Mouse (Mus musculus) midbrain, embryonic 12.5 days (tissue): ENCODE results near the gene Abl1. TPM values are rescaled to one million over a fixed set of nuclear protein-coding genes. Genes with fewer than 3 reads are reported as not detected.

Experiments used
- ATAC-seq: fragments of 200-750 bp; cut with Nextera tagmentation; 2 replicates; pipeline ENCODE4 v1.8.0; 2017; ENCODE audit warnings: low read depth, moderate TSS enrichment, moderate library complexity; ENCODE audit not compliant: low FRiP score
- H3K27ac ChIP-seq: fragments of 300-500 bp; sonication (generic); replicated peaks from 2 replicates; pipeline ENCODE4 v1.5.1; 2016; ENCODE audit warnings: mild to moderate bottlenecking
- H3K27me3 ChIP-seq: fragments of 300-500 bp; sonication (generic); 2 replicates; pipeline ENCODE4 v1.6.1; 2016; ENCODE audit warnings: mild to moderate bottlenecking
- H3K36me3 ChIP-seq: fragments of 300-500 bp; sonication (generic); 2 replicates; pipeline ENCODE4 v1.6.1; 2016
- H3K4me1 ChIP-seq: fragments of 300-500 bp; sonication (generic); 2 replicates; pipeline ENCODE4 v1.6.1; 2016
- H3K4me2 ChIP-seq: fragments of 300-500 bp; sonication (generic); replicated peaks from 2 replicates; pipeline ENCODE4 v1.6.1; 2016; ENCODE audit warnings: mild to moderate bottlenecking, moderate library complexity
- H3K4me3 ChIP-seq: fragments of 300-500 bp; sonication (generic); 2 replicates; pipeline ENCODE4 v1.5.1; 2016; ENCODE audit warnings: mild to moderate bottlenecking
- H3K9ac ChIP-seq: fragments of 300-500 bp; sonication (generic); replicated peaks from 2 replicates; pipeline ENCODE4 v1.6.1; 2016; ENCODE audit warnings: mild to moderate bottlenecking, moderate library complexity
- H3K9me3 ChIP-seq: fragments of 300-500 bp; sonication (generic); 2 replicates; pipeline ENCODE4 v1.6.1; 2016; ENCODE audit warnings: mild to moderate bottlenecking
- WGBS: fragments of 180-500 bp; shearing (Covaris S2); methylation state at CpG from one replicate; pipeline ENCODE4 v1.1.7; 2016; 5-methylcytosine and 5-hydroxymethylcytosine counted together
- polyA plus RNA-seq: library from polyadenylated mRNA; unstranded; fragments of >200 nt; fragmentation: Nextera tagmentation; extraction: Ambion mirVana; gene quantifications from 2 replicates; pipeline ENCODE4 v1.2.1, GENCODE M21; 2016

The Abl1 gene
- polyA plus RNA-seq, 1 experiment from 2014 or later: 47.3 TPM

GRCm38 (mm10) chr2:31727576-31728277 lies 39.6 kb downstream of the Abl1 start:
- H3K27ac ChIP-seq: no peak overlapping the region
- no peak overlapping the region for H3K4me3 ChIP-seq
- no peak for ATAC-seq
- no peak overlapping the region for H3K4me2 ChIP-seq
- H3K9ac ChIP-seq: no peak overlapping the region
- H3K27me3 ChIP-seq: no peaks in the 10 kb centered on the region
- no peaks in the 10 kb centered on the region for H3K9me3 ChIP-seq
- H3K36me3 ChIP-seq: no peaks in the 10 kb centered on the region
- WGBS: 88% methylated on average over 9 of the region's 9 CpGs
- 0 out of 2 replicates have a peak, but pooled peaks cover 2% of the 10 kb centered on the region for H3K4me1 ChIP-seq

- Histone ChIP-seq H3K9me3 (no peaks in the 10 kb centered on the region), H3K4me1 (no peaks in the 10 kb centered on the region), H3K27ac (no peak overlapping the region), H3K4me2 (no peak overlapping the region), H3K4me3 (no peak overlapping the region), H3K36me3 (no peaks in the 10 kb centered on the region), H3K9ac (no peak overlapping the region), H3K27me3 (no peaks in the 10 kb centered on the region)
- 89% methylated on average over 5 of the region's 5 CpGs for WGBS
- ATAC-seq: no peak
These were observed 42.5 kb downstream of the Abl1 start for GRCm38 (mm10) chr2:31730640-31731039.

DNA sequence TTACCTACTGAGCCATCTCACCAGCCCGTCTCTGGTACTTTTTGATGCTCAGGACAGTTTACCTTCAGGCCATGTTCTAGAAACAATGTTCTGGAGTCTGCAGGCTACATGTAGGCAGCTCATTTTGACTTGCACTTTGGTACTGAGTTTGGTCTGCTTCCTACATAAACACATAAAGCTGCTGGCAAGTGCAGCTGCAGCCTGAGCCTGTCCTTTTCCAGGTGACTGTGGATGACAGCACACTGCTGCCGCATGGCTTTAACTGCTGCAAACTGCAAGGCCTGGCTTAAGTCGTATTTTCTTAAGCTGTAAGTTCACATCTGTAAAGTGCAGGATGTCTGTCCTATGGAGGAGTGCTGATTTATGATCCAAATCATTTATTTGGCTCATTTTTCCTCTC lies 44.3 kb downstream of the Abl1 start:
- Histone ChIP-seq H3K27ac (no peak overlapping the region), H3K9ac (no peak overlapping the region), H3K36me3 (no peaks in the 10 kb centered on the region), H3K4me2 (no peak overlapping the region), H3K27me3 (no peaks in the 10 kb centered on the region), H3K9me3 (no peaks in the 10 kb centered on the region), H3K4me1 (no peaks in the 10 kb centered on the region), H3K4me3 (no peak overlapping the region)
- WGBS: 84% methylated on average over 3 of the region's 3 CpGs
- ATAC-seq: no peak

- ATAC-seq: no peak
- 80% methylated on average over 5 of the region's 5 CpGs for WGBS
- no peak overlapping the region for H3K9ac ChIP-seq
These were observed 45.4 kb downstream of the Abl1 start for GRCm38 (mm10) chr2:31733558-31733957.

GRCm38 (mm10) chr2:31739041-31739440 lies 50.9 kb downstream of the Abl1 start:
- no peak for ATAC-seq
- H3K36me3 ChIP-seq: no peaks in the 10 kb centered on the region; the same call in 1 of the 2 replicates
- H3K9ac ChIP-seq: no peak overlapping the region
- H3K4me2 ChIP-seq: no peak overlapping the region
- H3K27me3 ChIP-seq: no peaks in the 10 kb centered on the region
- no peaks in the 10 kb centered on the region for H3K4me1 ChIP-seq
- H3K27ac ChIP-seq: no peak overlapping the region
- H3K4me3 ChIP-seq: no peak overlapping the region
- WGBS: 83% methylated on average over 3 of the region's 3 CpGs
- no peaks in the 10 kb centered on the region for H3K9me3 ChIP-seq

More at GRCm38 (mm10) chr2:31733558-31733957, 45.4 kb downstream of the Abl1 start:
- Histone ChIP-seq H3K36me3 (no peaks in the 10 kb centered on the region; the same call in 1 of the 2 replicates), H3K27me3 (no peaks in the 10 kb centered on the region), H3K9me3 (no peaks in the 10 kb centered on the region), H3K4me3 (no peak overlapping the region), H3K4me1 (no peaks in the 10 kb centered on the region), H3K27ac (no peak overlapping the region), H3K4me2 (no peak overlapping the region)

- Histone ChIP-seq H3K4me2 (no peak overlapping the region), H3K36me3 (no peaks in the 10 kb centered on the region; the same call in 1 of the 2 replicates), H3K4me3 (no peak overlapping the region), H3K4me1 (peaks cover 6% of the 10 kb centered on the region; the same call in 1 of the 2 replicates), H3K9ac (no peak overlapping the region), H3K27ac (0 out of 2 replicates have a peak overlapping the region, but pooled peaks have one; percentile 10), H3K9me3 (no peaks in the 10 kb centered on the region), H3K27me3 (no peaks in the 10 kb centered on the region)
- 27% methylated on average over 1 of the region's 1 CpGs for whole genome bisulfite sequencing
- no peak for ATAC-seq
These were observed 53.6 kb downstream of the Abl1 start for GRCm38 (mm10) chr2:31741728-31742127.

DNA sequence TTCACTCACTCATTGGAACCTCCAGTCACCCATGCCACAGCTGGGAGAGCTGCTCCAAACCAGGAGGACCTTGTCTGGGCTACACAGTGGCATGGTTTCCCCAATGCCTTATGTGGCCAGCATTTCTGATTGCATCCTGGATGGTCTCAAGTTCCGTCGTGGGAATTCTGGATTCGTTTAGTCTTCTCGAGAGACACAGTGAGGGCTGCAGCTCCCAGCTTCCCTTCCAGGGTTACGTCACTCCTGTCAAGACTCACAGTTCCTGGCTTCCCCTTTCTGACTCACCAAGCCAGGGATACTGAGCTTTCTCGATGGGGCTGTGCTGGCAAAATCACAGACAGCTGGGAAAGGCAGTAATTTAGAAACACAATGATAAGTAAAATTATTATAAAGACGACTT lies 54.0 kb downstream of the Abl1 start:
- Histone ChIP-seq H3K36me3 (no peaks in the 10 kb centered on the region; the same call in 1 of the 2 replicates), H3K4me2 (no peak overlapping the region), H3K4me1 (peaks cover 10% of the 10 kb centered on the region; the same call in 1 of the 2 replicates), H3K9me3 (no peaks in the 10 kb centered on the region), H3K4me3 (no peak overlapping the region), H3K27me3 (no peaks in the 10 kb centered on the region), H3K9ac (no peak overlapping the region), H3K27ac (0 out of 2 replicates have a peak overlapping the region, but pooled peaks have one; percentile 10)
- no peak for ATAC-seq
- 42% methylated on average over 7 of the region's 7 CpGs for WGBS

DNA sequence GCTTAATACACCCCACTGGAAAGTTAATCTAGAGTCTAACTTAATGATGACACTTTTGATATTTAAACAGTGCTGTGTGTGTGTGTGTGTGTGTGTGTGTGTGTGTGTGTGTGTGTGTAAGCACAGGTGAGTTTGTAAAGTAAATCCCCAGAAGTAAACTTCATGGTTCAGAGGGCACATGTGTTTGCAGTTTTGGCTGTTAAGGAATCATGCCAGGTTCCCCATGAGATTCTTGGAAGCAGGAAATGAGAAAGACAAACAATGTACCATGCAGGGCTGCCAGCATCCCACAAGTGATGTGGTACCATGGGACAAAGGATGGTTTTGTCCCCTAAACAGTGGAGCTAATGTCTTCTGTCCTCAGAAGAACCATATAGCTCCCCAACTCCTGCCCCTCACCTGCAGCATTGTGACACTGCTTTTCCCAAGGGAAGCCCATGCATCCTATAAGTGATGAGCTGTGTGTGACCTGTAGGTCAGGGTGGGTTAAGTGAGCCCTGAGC lies 57.6 kb downstream of the Abl1 start:
- H3K9ac ChIP-seq: no peak overlapping the region
- no peaks in the 10 kb centered on the region for H3K9me3 ChIP-seq
- ATAC-seq: no peak
- no peaks in the 10 kb centered on the region for H3K27me3 ChIP-seq
- H3K27ac ChIP-seq: no peak overlapping the region
- peaks cover 23% of the 10 kb centered on the region for H3K4me1 ChIP-seq
- no peak overlapping the region for H3K4me3 ChIP-seq
- H3K36me3 ChIP-seq: no peaks in the 10 kb centered on the region
- no peak overlapping the region for H3K4me2 ChIP-seq

- Histone ChIP-seq H3K4me1 (peaks cover 23% of the 10 kb centered on the region), H3K9me3 (no peaks in the 10 kb centered on the region), H3K4me2 (no peak overlapping the region), H3K36me3 (no peaks in the 10 kb centered on the region), H3K27me3 (no peaks in the 10 kb centered on the region), H3K9ac (no peak overlapping the region), H3K27ac (no peak overlapping the region), H3K4me3 (no peak overlapping the region)
- WGBS: 53% methylated on average over 4 of the region's 4 CpGs
- no peak for ATAC-seq
These were observed 58.7 kb downstream of the Abl1 start for GRCm38 (mm10) chr2:31746835-31747234.

- Histone ChIP-seq H3K27me3 (no peaks in the 10 kb centered on the region), H3K27ac (0 out of 2 replicates have a peak overlapping the region, but pooled peaks have one; percentile 25), H3K4me2 (0 out of 2 replicates have a peak overlapping the region, but pooled peaks have one; percentile 7), H3K9ac (no peak overlapping the region), H3K9me3 (no peaks in the 10 kb centered on the region; the same call in 1 of the 2 replicates), H3K36me3 (no peaks in the 10 kb centered on the region), H3K4me3 (no peak overlapping the region), H3K4me1 (peaks cover 25% of the 10 kb centered on the region)
- no peak for ATAC-seq
- 18% methylated on average over 10 of the region's 10 CpGs for WGBS
These were observed 61.0 kb downstream of the Abl1 start for GRCm38 (mm10) chr2:31749046-31749709.

DNA sequence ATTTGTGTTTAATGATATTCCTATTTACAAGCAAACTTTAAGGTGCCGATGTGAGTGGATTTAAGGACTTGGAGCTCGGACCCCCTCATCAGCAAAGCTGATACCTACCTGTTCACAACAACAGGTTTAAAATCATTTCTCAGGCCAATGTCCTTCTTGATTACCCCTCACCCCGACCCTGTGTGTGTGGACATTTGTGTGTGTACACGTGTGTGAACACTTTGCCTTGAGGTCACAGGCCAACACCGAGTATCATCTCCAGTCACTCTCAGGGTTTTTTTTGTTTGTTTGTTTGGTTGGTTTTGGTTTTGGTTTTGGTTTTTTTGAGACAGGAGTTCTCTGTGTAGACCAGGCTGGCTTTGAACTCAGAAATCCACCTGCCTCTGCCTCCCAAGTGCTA lies 62.0 kb downstream of the Abl1 start:
- H3K4me3 ChIP-seq: no peak overlapping the region
- 90% methylated on average over 5 of the region's 5 CpGs for WGBS
- peaks cover 25% of the 10 kb centered on the region for H3K4me1 ChIP-seq

GRCm38 (mm10) chr2:31757472-31757871 lies 69.3 kb downstream of the Abl1 start:
- Histone ChIP-seq H3K4me2 (no peak overlapping the region), H3K36me3 (no peaks in the 10 kb centered on the region), H3K4me3 (no peak overlapping the region), H3K27me3 (no peaks in the 10 kb centered on the region), H3K27ac (no peak overlapping the region), H3K4me1 (peaks cover 34% of the 10 kb centered on the region), H3K9me3 (no peaks in the 10 kb centered on the region; the same call in 1 of the 2 replicates), H3K9ac (no peak overlapping the region)
- ATAC-seq: no peak

More for the DNA sequence above, 62.0 kb downstream of the Abl1 start:
- Histone ChIP-seq H3K27me3 (no peaks in the 10 kb centered on the region), H3K9me3 (no peaks in the 10 kb centered on the region; the same call in 1 of the 2 replicates), H3K9ac (no peak overlapping the region), H3K36me3 (no peaks in the 10 kb centered on the region), H3K4me2 (no peak overlapping the region), H3K27ac (no peak overlapping the region)
- ATAC-seq: no peak
